Mouse (Mus musculus) midbrain, embryonic 11.5 days (tissue): ENCODE measurements around the gene Hsh2d. TPM values are rescaled to one million over a fixed set of nuclear protein-coding genes. Genes with fewer than 3 reads are reported as not detected.

ENCODE experiments used
- ATAC-seq: fragments of 200-750 bp; cut with Nextera tagmentation; 2 replicates; pipeline ENCODE4 v1.8.0; 2017; ENCODE audit warnings: moderate TSS enrichment, moderate library complexity; ENCODE audit not compliant: low FRiP score
- DNase-seq: peaks from one replicate; pipeline ENCODE4 v3.0.0; 2015; ENCODE audit warnings: low spot score; ENCODE audit errors: missing footprints
- H3K27ac ChIP-seq: fragments of 300-500 bp; sonication (generic); 2 replicates; pipeline ENCODE4 v1.5.1; 2014; ENCODE audit warnings: low read depth, low read length
- H3K27me3 ChIP-seq: fragments of 300-500 bp; sonication (generic); 2 replicates; pipeline ENCODE4 v1.6.1; 2014; ENCODE audit warnings: mild to moderate bottlenecking, low read length, moderate library complexity, mixed read lengths; ENCODE audit not compliant: control insufficient read depth, insufficient read depth
- H3K36me3 ChIP-seq: fragments of 300-500 bp; sonication (generic); 2 replicates; pipeline ENCODE4 v1.6.1; 2014; ENCODE audit warnings: mild to moderate bottlenecking, low read length, moderate library complexity, mixed read lengths; ENCODE audit not compliant: control insufficient read depth, insufficient read depth
- H3K4me1 ChIP-seq: fragments of 300-500 bp; sonication (generic); 2 replicates; pipeline ENCODE4 v1.6.1; 2014; ENCODE audit warnings: low read length; ENCODE audit not compliant: control insufficient read depth, insufficient read depth
- H3K4me2 ChIP-seq: fragments of 300-500 bp; sonication (generic); 2 replicates; pipeline ENCODE4 v1.6.1; 2014; ENCODE audit warnings: mild to moderate bottlenecking, moderate library complexity
- H3K4me3 ChIP-seq: fragments of 300-500 bp; sonication (generic); 2 replicates; pipeline ENCODE4 v1.5.1; 2014; ENCODE audit warnings: low read depth, low read length
- H3K9ac ChIP-seq: fragments of 300-500 bp; sonication (generic); 2 replicates; pipeline ENCODE4 v1.6.1; 2014; ENCODE audit warnings: low read length
- H3K9me3 ChIP-seq: fragments of 300-500 bp; sonication (generic); 2 replicates; pipeline ENCODE4 v1.6.1; 2016; ENCODE audit warnings: low read length; ENCODE audit not compliant: control insufficient read depth
- WGBS: fragments of 180-500 bp; shearing (Covaris S2); extraction: QIAGEN DNeasy Blood & Tissue Kit; methylation state at CpG from one replicate; pipeline ENCODE4 v1.1.7; 2014; 5-methylcytosine and 5-hydroxymethylcytosine counted together
- polyA plus RNA-seq: library from polyadenylated mRNA; unstranded; fragments of >200 nt; fragmentation: Nextera tagmentation; extraction: Ambion mirVana; gene quantifications from 2 replicates; pipeline ENCODE4 v1.2.1, GENCODE M21; 2014

Hsh2d gene
- polyA plus RNA-seq, result not detected in 2 replicates

DNA sequence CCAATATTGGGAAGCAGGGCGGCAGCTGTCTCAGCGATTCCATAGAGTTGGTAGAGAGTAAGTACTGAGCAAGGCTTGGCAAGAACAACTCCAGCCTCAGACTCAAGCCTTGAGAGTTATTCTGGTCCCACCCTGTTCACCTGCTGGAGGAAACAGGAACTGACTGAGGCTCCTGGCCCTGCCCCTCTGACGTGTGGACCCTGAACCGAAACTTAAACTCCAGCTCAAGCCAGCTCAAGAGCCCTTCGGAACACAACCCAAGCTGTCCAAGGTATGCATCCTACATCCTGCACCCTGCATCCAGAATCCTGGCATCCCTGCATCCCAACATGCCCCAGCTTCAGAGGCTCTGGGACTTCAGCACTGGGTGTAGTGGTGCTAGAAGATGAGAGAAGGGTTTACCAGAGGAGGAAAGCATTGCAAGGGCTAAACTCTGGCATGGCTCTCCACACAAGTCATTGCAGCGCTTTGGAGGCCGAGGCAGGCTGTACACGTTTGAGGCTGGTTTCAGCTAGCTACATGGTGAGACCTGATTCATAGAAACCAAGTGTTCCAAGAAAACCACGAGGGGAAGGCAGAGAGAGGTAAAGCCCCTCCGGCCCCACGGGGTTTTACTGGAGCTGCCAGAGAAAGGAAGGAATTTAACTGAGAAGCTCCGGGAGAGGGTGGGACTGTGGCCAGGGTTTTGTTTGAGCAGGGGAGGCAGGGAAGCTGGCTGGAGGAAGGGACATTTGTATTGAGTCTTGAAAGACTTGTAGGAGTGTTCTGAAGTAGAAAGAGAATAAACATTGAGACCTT is at the start of gene Hsh2d:
TSS of gene Hsh2d (plus strand) at position 222 of the 798 bp plus-strand sequence.
- Histone ChIP-seq H3K4me1 (no peaks in the 10 kb centered on the region), H3K9me3 (no peaks in the 10 kb centered on the region), H3K4me3 (no peak within 1 kb of the TSS), H3K9ac (no peak within 1 kb of the TSS), H3K27me3 (no peaks in the 10 kb centered on the region), H3K4me2 (no peak within 1 kb of the TSS), H3K27ac (no peak within 1 kb of the TSS), H3K36me3 (no peaks in the 10 kb centered on the region)
- DNase-seq, result no peak
- WGBS, result 72% methylated on average over 12 of the region's 12 CpGs
- no peak for ATAC-seq

DNA sequence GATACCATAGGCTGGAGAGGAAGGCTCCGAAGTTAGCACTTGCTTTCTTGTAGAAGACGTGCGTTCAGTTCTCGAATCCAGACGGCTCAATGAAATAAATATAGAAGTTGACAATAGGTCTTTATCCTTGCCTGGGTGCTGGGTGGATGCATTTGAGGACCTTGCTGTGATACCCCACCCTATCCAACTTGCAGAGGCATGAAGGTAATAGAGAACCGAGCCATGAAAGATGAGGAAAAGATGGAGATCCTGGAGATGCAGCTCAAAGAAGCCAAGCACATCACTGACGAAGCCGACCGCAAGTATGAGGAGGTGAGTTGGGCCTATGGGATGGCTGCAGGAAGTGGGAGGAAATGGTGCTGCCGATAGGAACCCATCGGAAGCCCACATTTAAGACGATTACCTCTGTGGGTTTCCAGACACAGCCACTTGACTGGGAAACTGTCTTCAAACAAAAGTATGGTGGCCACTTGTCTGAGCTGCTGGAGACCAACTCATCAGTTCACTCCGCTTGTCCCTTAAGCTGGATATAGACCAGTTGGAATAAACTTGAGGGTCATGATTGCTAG is 46.1 kb upstream of the Hsh2d start:
- no peaks in the 10 kb centered on the region for H3K9me3 ChIP-seq
- 95% methylated on average over 13 of the region's 13 CpGs for WGBS

DNA sequence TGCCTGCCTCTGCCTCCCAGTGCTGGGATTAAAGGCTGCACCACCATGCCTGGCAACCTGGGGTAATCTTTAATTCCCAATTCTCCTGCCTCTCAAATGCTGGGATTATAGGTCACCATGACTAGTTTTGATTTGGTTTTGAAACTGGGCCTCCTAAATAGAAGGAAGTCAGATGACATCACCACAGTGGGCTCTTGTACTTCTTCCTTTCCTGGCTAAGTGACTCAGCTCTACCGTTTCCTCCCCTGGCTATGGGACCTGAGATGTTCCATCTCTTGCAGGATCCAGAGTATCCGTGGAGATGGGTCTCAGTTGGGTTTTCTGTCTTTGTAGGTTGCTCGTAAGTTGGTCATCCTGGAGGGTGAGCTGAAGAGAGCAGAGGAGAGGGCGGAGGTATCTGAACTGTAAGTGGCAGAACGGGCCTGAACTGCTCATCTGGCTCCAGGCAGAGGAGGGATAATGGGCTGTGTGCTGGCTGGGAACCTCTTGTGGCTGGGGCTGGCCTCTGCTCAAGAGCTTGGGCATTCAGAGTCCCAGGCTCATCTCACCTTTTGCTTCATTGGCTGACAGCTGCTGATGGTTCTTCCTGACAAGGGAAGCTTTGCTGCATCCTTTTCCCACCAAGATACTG is 45.0 kb upstream of the Hsh2d start:
- H3K4me3 ChIP-seq, result no peak overlapping the region
- H3K4me1 ChIP-seq, result no peaks in the 10 kb centered on the region
- peaks cover 28% of the 10 kb centered on the region for H3K36me3 ChIP-seq
- ATAC-seq (no peak), DNase-seq (peak; percentile 49)
- 91% methylated on average over 5 of the region's 5 CpGs for WGBS
- no peak overlapping the region for H3K27ac ChIP-seq
- no peaks in the 10 kb centered on the region for H3K27me3 ChIP-seq
- H3K9me3 ChIP-seq, result no peaks in the 10 kb centered on the region
- no peak overlapping the region for H3K4me2 ChIP-seq
- no peak overlapping the region for H3K9ac ChIP-seq

More for the DNA sequence above, 46.1 kb upstream of the Hsh2d start:
- no peak for ATAC-seq
- Histone ChIP-seq H3K27ac (no peak overlapping the region), H3K4me1 (no peaks in the 10 kb centered on the region), H3K4me3 (no peak overlapping the region), H3K9ac (no peak overlapping the region), H3K36me3 (peaks cover 28% of the 10 kb centered on the region), H3K27me3 (no peaks in the 10 kb centered on the region), H3K4me2 (no peak overlapping the region)
- DNase-seq, result peak; percentile 76

DNA sequence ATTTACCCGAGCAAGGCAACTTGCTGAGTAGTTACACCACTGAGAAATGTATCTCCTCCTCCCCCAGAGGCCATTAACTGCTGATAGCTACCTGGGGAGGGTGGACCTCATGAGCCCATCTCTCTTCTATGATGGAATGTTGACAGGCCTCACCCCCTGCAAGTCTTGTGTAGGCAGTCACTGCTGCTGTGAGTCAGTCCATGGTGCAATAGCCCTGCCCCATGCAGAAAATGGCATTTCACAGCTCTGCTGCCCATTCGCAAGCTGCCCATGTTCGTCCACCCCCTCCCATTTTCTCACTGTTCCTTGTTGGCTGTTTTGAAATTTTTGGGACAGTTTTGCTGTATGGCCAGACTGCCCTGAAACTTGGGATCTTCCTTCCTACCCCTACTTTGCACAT is 43.9 kb upstream of the Hsh2d start:
- Histone ChIP-seq H3K27ac (no peak overlapping the region), H3K9ac (no peak overlapping the region), H3K9me3 (no peaks in the 10 kb centered on the region), H3K27me3 (no peaks in the 10 kb centered on the region), H3K4me1 (no peaks in the 10 kb centered on the region), H3K4me3 (no peak overlapping the region), H3K4me2 (no peak overlapping the region), H3K36me3 (peaks cover 26% of the 10 kb centered on the region)
- ATAC-seq, result no peak
- DNase-seq, result no peak
- WGBS, result 92% methylated on average over 3 of the region's 3 CpGs

DNA sequence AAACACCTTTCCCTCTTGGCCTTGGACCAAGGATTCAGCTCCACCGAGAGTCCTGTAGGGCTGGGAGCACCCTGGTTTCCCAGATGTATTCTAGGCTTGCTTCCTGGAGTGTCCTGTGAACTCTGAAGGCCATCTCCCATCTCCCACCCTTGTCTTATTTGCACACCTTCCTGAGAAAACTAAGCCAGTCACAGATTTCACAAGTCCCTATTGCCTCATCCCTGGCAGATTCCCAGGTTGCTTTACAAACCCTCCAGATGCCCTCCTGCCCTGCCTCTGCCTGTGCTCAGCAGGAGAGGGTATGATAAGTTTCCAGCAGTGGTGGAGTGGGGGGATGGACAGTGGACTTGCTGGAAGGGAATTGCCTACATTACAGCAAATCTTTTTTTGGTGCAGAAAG is 43.4 kb upstream of the Hsh2d start:
- H3K9ac ChIP-seq, result no peak overlapping the region
- H3K36me3 ChIP-seq, result peaks cover 27% of the 10 kb centered on the region
- H3K27ac ChIP-seq, result no peak overlapping the region
- no peaks in the 10 kb centered on the region for H3K4me1 ChIP-seq
- DNase-seq (peak; percentile 8), ATAC-seq (no peak)
- H3K9me3 ChIP-seq, result no peaks in the 10 kb centered on the region
- H3K27me3 ChIP-seq, result no peaks in the 10 kb centered on the region
- H3K4me3 ChIP-seq, result no peak overlapping the region
- no peak overlapping the region for H3K4me2 ChIP-seq
- 79% methylated on average over 1 of the region's 1 CpGs for WGBS

DNA sequence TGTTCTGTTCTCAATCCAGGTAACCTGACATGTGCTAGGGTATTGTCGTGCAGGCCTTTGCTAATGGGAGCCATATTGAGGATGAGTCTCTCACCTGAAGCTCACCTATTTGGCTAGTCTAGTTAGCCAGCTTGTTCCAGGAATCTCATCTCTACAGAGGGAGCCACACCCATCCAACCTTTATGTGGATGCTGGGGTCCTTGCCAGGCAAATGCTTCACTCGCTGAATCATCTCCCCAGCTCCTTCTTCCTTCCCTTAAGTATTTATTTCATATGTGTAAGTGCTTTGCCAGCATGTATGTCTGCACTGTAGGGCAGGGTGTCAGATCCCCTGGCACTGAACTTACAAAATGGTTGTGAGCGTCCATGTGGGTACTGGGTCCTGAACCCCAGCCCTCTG is 42.9 kb upstream of the Hsh2d start:
- no peaks in the 10 kb centered on the region for H3K27me3 ChIP-seq

DNA sequence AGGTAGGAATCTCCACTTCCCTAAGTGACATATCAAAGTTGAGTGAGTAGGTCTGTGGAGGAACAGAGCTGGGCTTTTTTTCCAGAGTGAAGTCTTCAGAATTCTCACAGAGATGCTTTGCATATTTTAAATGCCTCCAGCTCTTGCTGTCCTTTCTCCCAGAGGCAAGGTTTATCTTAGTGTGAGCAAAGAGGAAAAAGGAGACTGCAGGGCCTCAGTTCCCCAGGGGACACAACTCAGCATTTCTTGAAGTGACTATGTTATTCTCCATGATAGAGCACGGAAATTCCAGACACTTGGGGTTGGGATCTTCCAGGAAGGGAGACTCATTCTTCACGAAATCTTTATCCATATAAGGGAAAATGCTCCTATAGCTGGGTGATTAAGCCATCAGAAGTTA is 42.2 kb upstream of the Hsh2d start:
- ATAC-seq (no peak), DNase-seq (peak; percentile 2)

More for the DNA sequence above, 42.9 kb upstream of the Hsh2d start:
- Histone ChIP-seq H3K27ac (no peak overlapping the region), H3K9me3 (no peaks in the 10 kb centered on the region), H3K4me2 (no peak overlapping the region), H3K9ac (no peak overlapping the region), H3K36me3 (peaks cover 30% of the 10 kb centered on the region), H3K4me3 (no peak overlapping the region), H3K4me1 (no peaks in the 10 kb centered on the region)
- WGBS, result 91% methylated on average over 3 of the region's 3 CpGs
- no peak for ATAC-seq
- DNase-seq, result peak; percentile 35

DNA sequence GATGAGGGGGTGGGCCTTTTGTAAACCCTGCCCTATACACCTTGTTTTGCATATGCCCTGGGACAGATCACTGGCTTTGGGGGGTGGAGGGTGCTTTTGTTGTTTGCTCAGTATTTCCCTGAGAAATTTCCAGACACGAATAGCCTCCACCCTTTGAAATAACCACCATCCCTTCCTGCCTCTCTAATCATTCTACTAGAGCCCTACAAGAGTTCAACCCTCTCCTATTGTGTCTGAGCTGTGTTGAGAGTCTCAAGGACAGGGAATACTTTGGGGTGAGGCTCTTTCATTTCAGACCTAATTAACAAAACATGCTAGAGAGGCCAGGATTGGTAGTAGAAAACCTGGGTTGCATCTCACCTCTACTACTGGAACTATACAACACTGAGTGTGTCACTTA is 40.4 kb upstream of the Hsh2d start:
- Histone ChIP-seq H3K9me3 (no peaks in the 10 kb centered on the region), H3K4me3 (no peak overlapping the region), H3K9ac (no peak overlapping the region), H3K36me3 (peaks cover 26% of the 10 kb centered on the region), H3K27ac (no peak overlapping the region), H3K27me3 (no peaks in the 10 kb centered on the region), H3K4me1 (no peaks in the 10 kb centered on the region), H3K4me2 (no peak overlapping the region)
- peak; percentile 80 for DNase-seq
- 100% methylated on average over 1 of the region's 1 CpGs for WGBS
- ATAC-seq, result no peak

More for the DNA sequence above, 42.2 kb upstream of the Hsh2d start:
- no peak overlapping the region for H3K4me2 ChIP-seq
- no peak overlapping the region for H3K4me3 ChIP-seq
- no peaks in the 10 kb centered on the region for H3K9me3 ChIP-seq
- H3K4me1 ChIP-seq, result no peaks in the 10 kb centered on the region
- H3K27me3 ChIP-seq, result no peaks in the 10 kb centered on the region
- no peak overlapping the region for H3K9ac ChIP-seq
- H3K27ac ChIP-seq, result no peak overlapping the region
- 93% methylated on average over 2 of the region's 2 CpGs for WGBS
- H3K36me3 ChIP-seq, result peaks cover 30% of the 10 kb centered on the region
